Mouse (Mus musculus) forebrain, embryonic 14.5 days (tissue): ENCODE data around the gene Aebp1. TPM values are rescaled to one million over a fixed set of nuclear protein-coding genes. Genes with fewer than 3 reads are reported as not detected.
"Not testable (repeated sequence)": the region's sequence is repeated elsewhere in the genome, so short reads cannot be mapped to it uniquely, and the experiment has no call there.

Source experiments
- ATAC-seq: fragments of 200-750 bp; cut with Nextera tagmentation; 2 replicates; pipeline ENCODE4 v1.8.0; 2017; ENCODE audit warnings: mild to moderate bottlenecking, moderate library complexity
- DNase-seq: peaks from one replicate; pipeline ENCODE4 v3.0.0-alpha.2; 2015; ENCODE audit warnings: low spot score
- H3K27ac ChIP-seq: fragments of 300-500 bp; sonication (generic); 2 replicates; pipeline ENCODE4 v1.5.1; 2014; ENCODE audit warnings: low read depth, mild to moderate bottlenecking, control low read depth, low read length, moderate library complexity
- H3K27me3 ChIP-seq: fragments of 300-500 bp; sonication (generic); replicated peaks from 2 replicates; pipeline ENCODE4 v1.6.1; 2014; ENCODE audit warnings: low read length, control low read depth, mixed read lengths; ENCODE audit not compliant: control insufficient read depth, insufficient read depth
- H3K36me3 ChIP-seq: fragments of 300-500 bp; sonication (generic); 2 replicates; pipeline ENCODE4 v1.6.1; 2014; ENCODE audit warnings: low read length, control low read depth; ENCODE audit not compliant: control insufficient read depth, insufficient read depth
- H3K4me1 ChIP-seq: fragments of 300-500 bp; sonication (generic); 2 replicates; pipeline ENCODE4 v1.6.1; 2014; ENCODE audit warnings: antibody characterized with exemption, low read length, control low read depth; ENCODE audit not compliant: control insufficient read depth, insufficient read depth
- H3K4me2 ChIP-seq: fragments of 300-500 bp; sonication (generic); 2 replicates; pipeline ENCODE4 v1.6.1; 2014; ENCODE audit warnings: mild to moderate bottlenecking, control low read depth, low read length
- H3K4me3 ChIP-seq: fragments of 300-500 bp; sonication (generic); 2 replicates; pipeline ENCODE4 v1.5.1; 2014; ENCODE audit warnings: low read depth, low read length, control low read depth
- H3K9ac ChIP-seq: fragments of 300-500 bp; sonication (generic); 2 replicates; pipeline ENCODE4 v1.6.1; 2014; ENCODE audit warnings: mild to moderate bottlenecking, low read length, control low read depth, moderate library complexity
- H3K9me3 ChIP-seq: fragments of 300-500 bp; sonication (generic); replicated peaks from 2 replicates; pipeline ENCODE4 v1.6.1; 2016; ENCODE audit warnings: low read length, control low read depth, mixed read lengths; ENCODE audit not compliant: control insufficient read depth
- WGBS: fragments of 180-500 bp; shearing (Covaris S2); extraction: QIAGEN DNeasy Blood & Tissue Kit; methylation state at CpG from one replicate; pipeline ENCODE4 v1.1.7; 2014; 5-methylcytosine and 5-hydroxymethylcytosine counted together
- polyA plus RNA-seq: library from polyadenylated mRNA; unstranded; fragments of >200 nt; fragmentation: Nextera tagmentation; extraction: Ambion mirVana; gene quantifications from 2 replicates; pipeline ENCODE4 v1.2.1, GENCODE M21; 2014

Aebp1 gene
- polyA plus RNA-seq, 1 experiment from 2014 or later, result 6.8 TPM

- peaks cover 23% of the 10 kb centered on the region for H3K36me3 ChIP-seq
- no peaks in the 10 kb centered on the region for H3K27me3 ChIP-seq
- peak overlapping the region; percentile 53 for H3K9ac ChIP-seq
- peak overlapping the region; percentile 62 for H3K4me2 ChIP-seq
- H3K9me3 ChIP-seq, result no peaks in the 10 kb centered on the region
- ATAC-seq, result no peak
- WGBS, result 29% methylated on average over 8 of the region's 8 CpGs
- DNase-seq, result no peak
- H3K4me3 ChIP-seq, result peak overlapping the region; percentile 60
- H3K27ac ChIP-seq, result peak overlapping the region; percentile 82; the same call in 1 of the 2 replicates
- H3K4me1 ChIP-seq, result peaks cover 8% of the 10 kb centered on the region
Measured at GRCm38 (mm10) chr11:5878661-5879060, 16.9 kb downstream of the Aebp1 start.

GRCm38 (mm10) chr11:5879905-5880304, 18.2 kb downstream of the Aebp1 start:
- H3K4me2 ChIP-seq, result no peak overlapping the region
- no peaks in the 10 kb centered on the region for H3K27me3 ChIP-seq
- ATAC-seq, result no peak
- H3K36me3 ChIP-seq, result peaks cover 14% of the 10 kb centered on the region
- no peak overlapping the region for H3K9ac ChIP-seq
- no peaks in the 10 kb centered on the region for H3K9me3 ChIP-seq
- H3K4me3 ChIP-seq, result no peak overlapping the region
- peaks cover 8% of the 10 kb centered on the region for H3K4me1 ChIP-seq
- peak; percentile 64 for DNase-seq
- no peak overlapping the region for H3K27ac ChIP-seq
- 50% methylated on average over 5 of the region's 5 CpGs for WGBS

- DNase-seq (no peak), ATAC-seq (no peak)
- Histone ChIP-seq H3K4me3 (no peak overlapping the region), H3K4me1 (no peaks in the 10 kb centered on the region; the same call in 1 of the 2 replicates), H3K9ac (no peak overlapping the region), H3K4me2 (no peak overlapping the region), H3K27ac (no peak overlapping the region), H3K36me3 (no peaks in the 10 kb centered on the region), H3K9me3 (no peaks in the 10 kb centered on the region), H3K27me3 (no peaks in the 10 kb centered on the region)
- 81% methylated on average over 8 of the region's 8 CpGs for WGBS
Measured at GRCm38 (mm10) chr11:5882518-5882917, 20.8 kb downstream of the Aebp1 start.

GRCm38 (mm10) chr11:5886187-5886586, 24.4 kb downstream of the Aebp1 start:
- 17% methylated on average over 9 of the region's 9 CpGs for WGBS
- Histone ChIP-seq H3K4me2 (no peak overlapping the region), H3K9me3 (no peaks in the 10 kb centered on the region), H3K27me3 (no peaks in the 10 kb centered on the region), H3K27ac (no peak overlapping the region), H3K36me3 (no peaks in the 10 kb centered on the region), H3K4me3 (no peak overlapping the region), H3K9ac (no peak overlapping the region), H3K4me1 (no peaks in the 10 kb centered on the region; the same call in 1 of the 2 replicates)
- DNase-seq (peak; percentile 83), ATAC-seq (peak; percentile 65; the same call in 1 of the 2 replicates)

GRCm38 (mm10) chr11:5887250-5887649, 25.5 kb downstream of the Aebp1 start:
- DNase-seq (peak; percentile 35), ATAC-seq (no peak)
- no peaks in the 10 kb centered on the region for H3K9me3 ChIP-seq
- H3K36me3 ChIP-seq, result no peaks in the 10 kb centered on the region
- 15% methylated on average over 5 of the region's 5 CpGs for WGBS
- H3K9ac ChIP-seq, result no peak overlapping the region
- no peaks in the 10 kb centered on the region for H3K27me3 ChIP-seq
- H3K27ac ChIP-seq, result no peak overlapping the region; the same call in 1 of the 2 replicates
- H3K4me1 ChIP-seq, result no peaks in the 10 kb centered on the region; the same call in 1 of the 2 replicates
- no peak overlapping the region for H3K4me3 ChIP-seq
- no peak overlapping the region for H3K4me2 ChIP-seq

- not testable (repeated sequence) for H3K4me2 ChIP-seq, H3K9ac ChIP-seq, H3K27ac ChIP-seq, ATAC-seq, H3K36me3 ChIP-seq, H3K4me1 ChIP-seq, DNase-seq, H3K4me3 ChIP-seq, H3K27me3 ChIP-seq, H3K9me3 ChIP-seq
- WGBS, result 77% methylated on average over 5 of the region's 5 CpGs
Measured at GRCm38 (mm10) chr11:5888563-5888962, 26.8 kb downstream of the Aebp1 start.

GRCm38 (mm10) chr11:5892151-5892591, 30.4 kb downstream of the Aebp1 start:
- Histone ChIP-seq H3K4me1 (no peaks in the 10 kb centered on the region; the same call in 1 of the 2 replicates), H3K36me3 (no peaks in the 10 kb centered on the region), H3K4me3 (no peak overlapping the region), H3K9me3 (no peaks in the 10 kb centered on the region), H3K4me2 (no peak overlapping the region), H3K27me3 (no peaks in the 10 kb centered on the region), H3K27ac (peak overlapping the region; percentile 33; the same call in 1 of the 2 replicates), H3K9ac (no peak overlapping the region)
- WGBS, result 70% methylated on average over 8 of the region's 8 CpGs
- no peak for DNase-seq
- ATAC-seq, result no peak

- Histone ChIP-seq H3K9me3 (no peaks in the 10 kb centered on the region), H3K27ac (peak overlapping the region; percentile 33; the same call in 1 of the 2 replicates), H3K27me3 (0 out of 2 replicates have a peak, but pooled peaks cover 1% of the 10 kb centered on the region), H3K4me1 (no peaks in the 10 kb centered on the region), H3K36me3 (no peaks in the 10 kb centered on the region), H3K4me2 (no peak overlapping the region), H3K4me3 (no peak overlapping the region), H3K9ac (no peak overlapping the region)
- peak; percentile 50; the same call in 1 of the 2 replicates for ATAC-seq
- peak; percentile 40 for DNase-seq
- 62% methylated on average over 4 of the region's 4 CpGs for WGBS
Measured at GRCm38 (mm10) chr11:5892810-5893368, 31.1 kb downstream of the Aebp1 start.

GRCm38 (mm10) chr11:5893807-5894206, 32.1 kb downstream of the Aebp1 start:
- ATAC-seq (no peak), DNase-seq (no peak)
- 0 out of 2 replicates have a peak, but pooled peaks cover 3% of the 10 kb centered on the region for H3K27me3 ChIP-seq
- H3K4me3 ChIP-seq, result no peak overlapping the region
- 77% methylated on average over 6 of the region's 6 CpGs for WGBS
- no peaks in the 10 kb centered on the region for H3K9me3 ChIP-seq
- H3K4me1 ChIP-seq, result no peaks in the 10 kb centered on the region
- H3K36me3 ChIP-seq, result no peaks in the 10 kb centered on the region
- H3K4me2 ChIP-seq, result no peak overlapping the region
- H3K27ac ChIP-seq, result no peak overlapping the region
- H3K9ac ChIP-seq, result no peak overlapping the region
